ENCODE assay signal across 23 mouse cellular contexts in genomic region chr17:49649394-49649793, GRCm38 (mm10). TPM values are rescaled to one million over a fixed set of nuclear protein-coding genes. Genes with fewer than 3 reads are reported as not detected.
DNase-seq lines count a peak whose midpoint lies in the region; ATAC-seq and TF ChIP-seq lines count a peak whose summit lies in the region.
"Had no signal": no experiment of that assay in that cellular context is flagged by ENCODE, and none has a peak within 500 bp of the region (broad histone marks: within the 10 kb centered on the region; RNA-seq: fewer than 3 reads in every experiment).

No protein-coding gene starts in this region.

- no peaks in the 10 kb centered on the region for H3K27me3 ChIP-seq in limb, embryonic 13.5 days
- no peaks in the 10 kb centered on the region for H3K27me3 ChIP-seq in limb, embryonic 10.5 days (ENCODE audit: low read depth, poor library complexity, severe bottlenecking)
- no peaks in the 10 kb centered on the region for H3K27me3 ChIP-seq in lung, embryonic 16.5 days (ENCODE audit: control insufficient read depth, insufficient read depth, low read depth, low read length)
- no peaks in the 10 kb centered on the region for H3K27me3 ChIP-seq in limb, embryonic 14.5 days (ENCODE audit: control insufficient read depth, insufficient read depth, low read length)
- H3K27me3 ChIP-seq in stomach, embryonic 16.5 days (ENCODE audit: control insufficient read depth, insufficient read depth, low read length): no peaks in the 10 kb centered on the region
- H3K27me3 ChIP-seq: embryonic facial prominence, embryonic 12.5 days; embryonic facial prominence, embryonic 15.5 days; hindbrain, embryonic 12.5 days; Patski had no signal

- H3K36me3 ChIP-seq in limb, embryonic 13.5 days: no peaks in the 10 kb centered on the region
- H3K36me3 ChIP-seq in limb, embryonic 10.5 days: no peaks in the 10 kb centered on the region
- H3K36me3 ChIP-seq in lung, embryonic 16.5 days (ENCODE audit: control insufficient read depth, insufficient read depth, low read length): no peaks in the 10 kb centered on the region
- H3K36me3 ChIP-seq in limb, embryonic 14.5 days (ENCODE audit: control insufficient read depth, insufficient read depth, low read length): no peaks in the 10 kb centered on the region
- no peaks in the 10 kb centered on the region for H3K36me3 ChIP-seq in stomach, embryonic 16.5 days (ENCODE audit: control insufficient read depth, insufficient read depth, low read length)
- H3K36me3 ChIP-seq: embryonic facial prominence, embryonic 12.5 days; embryonic facial prominence, embryonic 15.5 days; hindbrain, embryonic 12.5 days had no signal

- WGBS in limb, embryonic 13.5 days: 68% methylated on average over 7 of the region's 7 CpGs
- WGBS in limb, embryonic 10.5 days: 92% methylated on average over 7 of the region's 7 CpGs
- WGBS in lung, embryonic 16.5 days: 58% methylated on average over 7 of the region's 7 CpGs
- 64% methylated on average over 7 of the region's 7 CpGs for WGBS in limb, embryonic 14.5 days
- 56% methylated on average over 7 of the region's 7 CpGs for WGBS in stomach, embryonic 16.5 days

- peaks cover 8% of the 10 kb centered on the region; the same call in 1 of the 2 replicates for H3K9me3 ChIP-seq in limb, embryonic 13.5 days
- H3K9me3 ChIP-seq in limb, embryonic 10.5 days (replicated peaks): no peaks in the 10 kb centered on the region
- no peaks in the 10 kb centered on the region for H3K9me3 ChIP-seq in lung, embryonic 16.5 days (ENCODE audit: control insufficient read depth, low read length)
- peaks cover 6% of the 10 kb centered on the region for H3K9me3 ChIP-seq in limb, embryonic 14.5 days (ENCODE audit: control insufficient read depth, low read length)
- peaks cover 8% of the 10 kb centered on the region; the same call in 1 of the 2 replicates for H3K9me3 ChIP-seq in stomach, embryonic 16.5 days (replicated peaks; ENCODE audit: control insufficient read depth, low read length)
- H3K9me3 ChIP-seq: embryonic facial prominence, embryonic 12.5 days; embryonic facial prominence, embryonic 15.5 days; hindbrain, embryonic 12.5 days had no signal

- DNase-seq in limb, embryonic 10.5 days (ENCODE audit: low spot score): no peak
- no peak for DNase-seq in lung, postnatal 25 days (ENCODE audit: low spot score)
- DNase-seq in limb, embryonic 14.5 days (ENCODE audit: low spot score): peak; percentile 32
- no peak for DNase-seq in Muller cell, postnatal 12 days (ENCODE audit: inconsistent ontology term)
- DNase-seq: adrenal gland, adult 2 months; adrenal gland, postnatal 14 days; cerebellum, adult 11 months; cerebellum, adult 2 months; cerebellum, adult 9-11 months; cerebellum, postnatal 25 days; forebrain, postnatal 0 days; gastrocnemius, adult 2 months; gastrocnemius, postnatal 14 days; heart, adult 11 months had no signal

- TF ChIP-seq POLR2A in limb, embryonic 14.5 days (IDR thresholded peaks at IDR 0.05; ENCODE audit: borderline replicate concordance, extremely low read depth, insufficient read depth, insufficient read length): no peak

- no peak overlapping the region for H3K4me3 ChIP-seq in limb, embryonic 13.5 days
- no peak overlapping the region for H3K4me3 ChIP-seq in limb, embryonic 10.5 days
- no peak overlapping the region for H3K4me3 ChIP-seq in lung, embryonic 16.5 days (ENCODE audit: low read length)
- H3K4me3 ChIP-seq in limb, embryonic 14.5 days (replicated peaks; ENCODE audit: low read length): no peak overlapping the region
- H3K4me3 ChIP-seq in stomach, embryonic 16.5 days (replicated peaks; ENCODE audit: low read length): no peak overlapping the region
- H3K4me3 ChIP-seq: embryonic facial prominence, embryonic 12.5 days; embryonic facial prominence, embryonic 15.5 days; gastrocnemius, adult 2 months; hindbrain, embryonic 12.5 days had no signal

- H3K9ac ChIP-seq in limb, embryonic 13.5 days: no peak overlapping the region
- H3K9ac ChIP-seq in lung, embryonic 16.5 days (ENCODE audit: low read length): no peak overlapping the region
- no peak overlapping the region for H3K9ac ChIP-seq in limb, embryonic 14.5 days (ENCODE audit: low read depth, low read length, severe bottlenecking)
- no peak overlapping the region for H3K9ac ChIP-seq in stomach, embryonic 16.5 days (ENCODE audit: low read length)
- H3K9ac ChIP-seq: embryonic facial prominence, embryonic 12.5 days; embryonic facial prominence, embryonic 15.5 days; forebrain, postnatal 0 days; hindbrain, embryonic 12.5 days had no signal

- no peaks in the 10 kb centered on the region for H3K4me1 ChIP-seq in limb, embryonic 13.5 days
- H3K4me1 ChIP-seq in limb, embryonic 10.5 days: no peaks in the 10 kb centered on the region
- H3K4me1 ChIP-seq in lung, embryonic 16.5 days (replicated peaks; ENCODE audit: control insufficient read depth, insufficient read depth, low read length): peaks cover 4% of the 10 kb centered on the region; the same call in 1 of the 2 replicates
- H3K4me1 ChIP-seq in limb, embryonic 14.5 days (ENCODE audit: control insufficient read depth, insufficient read depth, low read length): no peaks in the 10 kb centered on the region
- no peaks in the 10 kb centered on the region for H3K4me1 ChIP-seq in stomach, embryonic 16.5 days (ENCODE audit: control insufficient read depth, insufficient read depth, low read length)
- H3K4me1 ChIP-seq: embryonic facial prominence, embryonic 12.5 days; embryonic facial prominence, embryonic 15.5 days; hindbrain, embryonic 12.5 days had no signal

- H3K4me2 ChIP-seq in limb, embryonic 13.5 days (replicated peaks): no peak overlapping the region
- no peak overlapping the region for H3K4me2 ChIP-seq in lung, embryonic 16.5 days (ENCODE audit: low read depth, low read length)
- no peak overlapping the region for H3K4me2 ChIP-seq in limb, embryonic 14.5 days (replicated peaks; ENCODE audit: low read depth, low read length, severe bottlenecking)
- H3K4me2 ChIP-seq in stomach, embryonic 16.5 days (ENCODE audit: low read depth, low read length): no peak overlapping the region
- H3K4me2 ChIP-seq: embryonic facial prominence, embryonic 12.5 days; embryonic facial prominence, embryonic 15.5 days; heart, embryonic 11.5 days; hindbrain, embryonic 12.5 days had no signal

- H3K27ac ChIP-seq in limb, embryonic 13.5 days: peak overlapping the region; percentile 58; the same call in 1 of the 2 replicates
- H3K27ac ChIP-seq in limb, embryonic 10.5 days: no peak overlapping the region
- peak overlapping the region; percentile 39; the same call in 1 of the 2 replicates for H3K27ac ChIP-seq in lung, embryonic 16.5 days (ENCODE audit: low read length)
- H3K27ac ChIP-seq in limb, embryonic 14.5 days (replicated peaks; ENCODE audit: low read depth, low read length): peak overlapping the region; percentile 43; the same call in 1 of the 2 replicates
- H3K27ac ChIP-seq in stomach, embryonic 16.5 days (ENCODE audit: low read length): peak overlapping the region; percentile 33; the same call in 1 of the 2 replicates
- H3K27ac ChIP-seq: embryonic facial prominence, embryonic 12.5 days; embryonic facial prominence, embryonic 15.5 days; gastrocnemius, adult 2 months; hindbrain, embryonic 12.5 days had no signal

- ATAC-seq in limb, embryonic 13.5 days (ENCODE audit: low FRiP score, low read depth): peak; percentile 71
- ATAC-seq in lung, embryonic 16.5 days (ENCODE audit: low read depth): peak; percentile 74
- peak; percentile 62; the same call in 1 of the 2 replicates for ATAC-seq in limb, embryonic 14.5 days (ENCODE audit: low FRiP score, low read depth)
- ATAC-seq in stomach, embryonic 16.5 days (ENCODE audit: insufficient read depth, low FRiP score): peak; percentile 44; the same call in 1 of the 2 replicates
- ATAC-seq: forebrain, embryonic 14.5 days; forebrain, postnatal 0 days; Patski had no signal

RNA-seq across cellular contexts. Expression of gene Kif6, which starts 34.5 kb away (rescaled TPM):
- polyA plus RNA-seq in limb, embryonic 13.5 days (2015; fragmentation: Nextera tagmentation; extraction: Ambion mirVana): 2.3 and 2.6 TPM in 2 replicates
- polyA plus RNA-seq in limb, embryonic 10.5 days (2016; fragmentation: Nextera tagmentation; extraction: Ambion mirVana): 3.2 and 4.3 TPM in 2 replicates
- 3.8 and 5.2 TPM in 2 replicates for polyA plus RNA-seq in lung, embryonic 16.5 days (2015; fragmentation: Nextera tagmentation; extraction: Ambion mirVana)
- polyA plus RNA-seq in limb, embryonic 14.5 days (2012; rRNA removed): 0.78 and 1.1 TPM in 2 replicates
- 1.1 and 1.9 TPM in 2 replicates for polyA plus RNA-seq in limb, embryonic 14.5 days (2014; fragmentation: Nextera tagmentation; extraction: Ambion mirVana)
- polyA plus RNA-seq in stomach, embryonic 16.5 days (2015; fragmentation: Nextera tagmentation; extraction: Ambion mirVana): 1.2 and 1.5 TPM in 2 replicates
